In the genomic region with DNA sequence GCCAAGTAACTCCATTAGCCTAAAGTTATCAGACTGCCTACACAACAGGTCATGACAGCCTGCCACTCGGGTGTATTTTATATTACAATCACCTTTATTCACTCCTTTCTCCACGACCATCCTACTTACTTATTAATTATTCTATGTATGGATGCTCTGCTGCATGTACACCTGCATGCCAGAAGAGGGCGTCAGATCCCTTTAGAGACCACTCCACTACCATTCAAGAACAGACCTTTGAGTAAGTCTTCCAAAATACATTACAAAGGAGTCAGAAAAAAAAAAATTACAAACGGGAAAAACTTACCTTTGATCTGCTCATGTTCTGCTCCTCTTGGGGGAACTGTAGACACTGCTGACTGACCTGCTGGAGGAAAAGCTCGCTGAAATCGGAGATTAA, we compare ENCODE assay signal across 8 mouse cellular contexts. TPM values are rescaled to one million over a fixed set of nuclear protein-coding genes. Genes with fewer than 3 reads are reported as not detected.
A peak's percentile ranks its signal among the peaks of the same experiment; 100 is the strongest.
DNase-seq lines count a peak whose midpoint lies in the region; ATAC-seq and TF ChIP-seq lines count a peak whose summit lies in the region.

No protein-coding gene starts in this region.

- intact Hi-C loops in heart, postnatal 10 days (cut with DNase I) = no loop called here

- peak overlapping the region; percentile 89; the same call in 1 of the 2 replicates for H3K4me3 ChIP-seq in heart, postnatal 0 days (ENCODE audit: low read depth, low read length)
- peak overlapping the region; percentile 29; the same call in 1 of the 2 replicates for H3K4me3 ChIP-seq in G1E (ENCODE audit: low read depth, low read length)
- peak overlapping the region; percentile 86 for H3K4me3 ChIP-seq in embryonic facial prominence, embryonic 12.5 days
- peak overlapping the region; percentile 93 for H3K4me3 ChIP-seq in limb, embryonic 13.5 days

- H3K4me1 ChIP-seq in heart, postnatal 0 days (ENCODE audit: control insufficient read depth, insufficient read depth) = 0 out of 2 replicates have a peak, but pooled peaks cover 9% of the 10 kb centered on the region
- peaks cover 24% of the 10 kb centered on the region for H3K4me1 ChIP-seq in G1E (ENCODE audit: insufficient read depth, low read depth, low read length)
- H3K4me1 ChIP-seq in embryonic facial prominence, embryonic 12.5 days = peaks cover 12% of the 10 kb centered on the region
- H3K4me1 ChIP-seq in limb, embryonic 13.5 days = peaks cover 13% of the 10 kb centered on the region

- WGBS in heart, postnatal 0 days = 35% methylated on average over 6 of the region's 6 CpGs
- 38% methylated on average over 6 of the region's 6 CpGs for WGBS in embryonic facial prominence, embryonic 12.5 days
- 44% methylated on average over 6 of the region's 6 CpGs for WGBS in limb, embryonic 13.5 days

- no peaks in the 10 kb centered on the region for H3K27me3 ChIP-seq in heart, postnatal 0 days (ENCODE audit: control insufficient read depth, insufficient read depth, low read length)
- peaks cover 3% of the 10 kb centered on the region; the same call in 1 of the 2 replicates for H3K27me3 ChIP-seq in G1E (ENCODE audit: insufficient read depth, low read length)
- no peaks in the 10 kb centered on the region for H3K27me3 ChIP-seq in embryonic facial prominence, embryonic 12.5 days
- no peaks in the 10 kb centered on the region; the same call in 1 of the 2 replicates for H3K27me3 ChIP-seq in limb, embryonic 13.5 days
- no peaks in the 10 kb centered on the region for H3K27me3 ChIP-seq in splenic B cell, adult 2 months (ENCODE audit: control insufficient read depth, insufficient read depth, low read length, poor library complexity, severe bottlenecking)

- H3K9ac ChIP-seq in heart, postnatal 0 days (replicated peaks; ENCODE audit: low read depth, low read length) = no peak overlapping the region
- peak overlapping the region; percentile 90; the same call in 1 of the 2 replicates for H3K9ac ChIP-seq in embryonic facial prominence, embryonic 12.5 days
- H3K9ac ChIP-seq in limb, embryonic 13.5 days = peak overlapping the region; percentile 96

- no peak for TF ChIP-seq EP300 in heart, postnatal 0 days (IDR thresholded peaks at IDR 0.05; ENCODE audit: low read depth)

- peak; percentile 36 for DNase-seq in heart, postnatal 0 days (ENCODE audit: low spot score)
- no peak for DNase-seq in heart, postnatal 10 days
- peak; percentile 48 for DNase-seq in G1E (ENCODE audit: low spot score)
- peak; percentile 46 for DNase-seq in splenic B cell, adult 2 months (ENCODE audit: low read depth, low spot score)
- no peak for DNase-seq in gastrocnemius, adult 18-20 months (ENCODE audit: low spot score)
- no peak for DNase-seq in ovary, postnatal 14 days (ENCODE audit: low spot score)

- no peak for ATAC-seq in heart, postnatal 0 days (ENCODE audit: insufficient read depth, low read depth)
- no peak for ATAC-seq in G1E (ENCODE audit: extremely low read depth, insufficient number of reproducible peaks, low FRiP score, poor library complexity, severe bottlenecking)
- no peak for ATAC-seq in embryonic facial prominence, embryonic 12.5 days (ENCODE audit: insufficient number of reproducible peaks, insufficient read depth, low FRiP score, low TSS enrichment)
- no peak for ATAC-seq in limb, embryonic 13.5 days (ENCODE audit: low FRiP score, low read depth)

- H3K9me3 ChIP-seq in heart, postnatal 0 days (replicated peaks; ENCODE audit: control insufficient read depth, low read length) = 0 out of 2 replicates have a peak, but pooled peaks cover 6% of the 10 kb centered on the region
- H3K9me3 ChIP-seq in G1E (replicated peaks) = peaks cover 17% of the 10 kb centered on the region
- 0 out of 2 replicates have a peak, but pooled peaks cover 3% of the 10 kb centered on the region for H3K9me3 ChIP-seq in embryonic facial prominence, embryonic 12.5 days
- peaks cover 5% of the 10 kb centered on the region for H3K9me3 ChIP-seq in limb, embryonic 13.5 days

- peak; percentile 35 for TF ChIP-seq CTCF in heart, postnatal 0 days (IDR thresholded peaks at IDR 0.05; ENCODE audit: low read depth)
- peak; percentile 39 for TF ChIP-seq CTCF in G1E (IDR thresholded peaks at IDR 0.05; ENCODE audit: low read depth, low read length)

- peaks cover 42% of the 10 kb centered on the region for H3K36me3 ChIP-seq in heart, postnatal 0 days (replicated peaks; ENCODE audit: control insufficient read depth, insufficient read depth, low read length)
- peaks cover 49% of the 10 kb centered on the region for H3K36me3 ChIP-seq in G1E (replicated peaks)
- peaks cover 42% of the 10 kb centered on the region for H3K36me3 ChIP-seq in embryonic facial prominence, embryonic 12.5 days
- H3K36me3 ChIP-seq in limb, embryonic 13.5 days = peaks cover 43% of the 10 kb centered on the region
- H3K36me3 ChIP-seq in splenic B cell, adult 2 months (ENCODE audit: control insufficient read depth, insufficient read depth, low read length, poor library complexity, severe bottlenecking) = peaks cover 15% of the 10 kb centered on the region

- no peak overlapping the region for H3K27ac ChIP-seq in heart, postnatal 0 days (ENCODE audit: low read depth)
- H3K27ac ChIP-seq in embryonic facial prominence, embryonic 12.5 days = no peak overlapping the region
- no peak overlapping the region for H3K27ac ChIP-seq in limb, embryonic 13.5 days

- peak overlapping the region; percentile 99; the same call in 1 of the 2 replicates for H3K4me2 ChIP-seq in heart, postnatal 0 days (ENCODE audit: low read depth, low read length)
- peak overlapping the region; percentile 93 for H3K4me2 ChIP-seq in embryonic facial prominence, embryonic 12.5 days (replicated peaks)
- H3K4me2 ChIP-seq in limb, embryonic 13.5 days (replicated peaks) = peak overlapping the region; percentile 87

RNA-seq across cellular contexts. Expression of a gene that starts 1.4 kb away (rescaled TPM):
- 2.5 and 4.2 TPM in 2 replicates for total RNA-seq in heart, postnatal 0 days (2014; rRNA removed; ENCODE audit: low replicate concordance)
- 4.2 and 5.2 TPM in 2 replicates for polyA plus RNA-seq in heart, postnatal 0 days (2015; fragmentation: Nextera tagmentation; extraction: Ambion mirVana)
- 1 to 10 TPM; 8.4 to 9.4 TPM for total RNA-seq in heart, postnatal 10 days (2021)
- 21.4 and 26.6 TPM in 2 replicates for total RNA-seq in G1E (2014; fragmentation: Nextera tagmentation)
- 19.8 and 21.5 TPM in 2 replicates for total RNA-seq in G1E (2017)
- 3.0 TPM in 2 replicates for polyA plus RNA-seq in G1E (2012)
- polyA plus RNA-seq in embryonic facial prominence, embryonic 12.5 days (2016; fragmentation: Nextera tagmentation; extraction: Ambion mirVana) = 19.3 TPM in 2 replicates
- polyA plus RNA-seq in limb, embryonic 13.5 days (2015; fragmentation: Nextera tagmentation; extraction: Ambion mirVana) = 17.7 and 17.9 TPM in 2 replicates
- 1 to 10 TPM; 2.4 to 2.9 TPM for total RNA-seq in gastrocnemius, adult 18-20 months (2021)

RNA-seq across cellular contexts. Expression of a gene that starts 1.6 kb away (rescaled TPM):
- total RNA-seq in heart, postnatal 0 days (2014; rRNA removed; ENCODE audit: low replicate concordance) = not detected in 2 replicates
- not detected in 2 replicates for polyA plus RNA-seq in heart, postnatal 0 days (2015; fragmentation: Nextera tagmentation; extraction: Ambion mirVana)
- not detected for total RNA-seq in heart, postnatal 10 days (2021)
- 0.53 TPM in 1 of 2 replicates, not detected in the other for total RNA-seq in G1E (2014; fragmentation: Nextera tagmentation)
- 0.05 and 0.17 TPM in 2 replicates for total RNA-seq in G1E (2017)
- polyA plus RNA-seq in G1E (2012) = not detected in 2 replicates
- not detected in 2 replicates for polyA plus RNA-seq in embryonic facial prominence, embryonic 12.5 days (2016; fragmentation: Nextera tagmentation; extraction: Ambion mirVana)
- polyA plus RNA-seq in limb, embryonic 13.5 days (2015; fragmentation: Nextera tagmentation; extraction: Ambion mirVana) = not detected in 2 replicates
- total RNA-seq in gastrocnemius, adult 18-20 months (2021) = not detected

RNA-seq across cellular contexts. Expression of a gene that starts 31.8 kb away (rescaled TPM):
- not detected in 2 replicates for total RNA-seq in heart, postnatal 0 days (2014; rRNA removed; ENCODE audit: low replicate concordance)
- 0.03 TPM in 1 of 2 replicates, not detected in the other for polyA plus RNA-seq in heart, postnatal 0 days (2015; fragmentation: Nextera tagmentation; extraction: Ambion mirVana)
- under 1 TPM in 1 of 2 experiments, not detected in 1; 0.05 TPM for total RNA-seq in heart, postnatal 10 days (2021)
- total RNA-seq in G1E (2014; fragmentation: Nextera tagmentation) (0.23 TPM in 1 of 2 replicates, not detected in the other), G1E (2017) (0.12 and 0.16 TPM in 2 replicates)
- polyA plus RNA-seq in G1E (2012) = not detected in 2 replicates
- 0.05 and 0.09 TPM in 2 replicates for polyA plus RNA-seq in embryonic facial prominence, embryonic 12.5 days (2016; fragmentation: Nextera tagmentation; extraction: Ambion mirVana)
- 0.05 TPM in 2 replicates for polyA plus RNA-seq in limb, embryonic 13.5 days (2015; fragmentation: Nextera tagmentation; extraction: Ambion mirVana)
- total RNA-seq in gastrocnemius, adult 18-20 months (2021) = not detected

RNA-seq across cellular contexts. Expression of a gene that starts 47.5 kb away (rescaled TPM):
- total RNA-seq in heart, postnatal 0 days (2014; rRNA removed; ENCODE audit: low replicate concordance) = not detected in 2 replicates
- polyA plus RNA-seq in heart, postnatal 0 days (2015; fragmentation: Nextera tagmentation; extraction: Ambion mirVana) = not detected in 2 replicates
- total RNA-seq in heart, postnatal 10 days (2021) = not detected
- total RNA-seq in G1E (2014; fragmentation: Nextera tagmentation) = not detected in 2 replicates
- not detected in 2 replicates for total RNA-seq in G1E (2017)
- not detected in 2 replicates for polyA plus RNA-seq in G1E (2012)
- polyA plus RNA-seq in embryonic facial prominence, embryonic 12.5 days (2016; fragmentation: Nextera tagmentation; extraction: Ambion mirVana) = not detected in 2 replicates
- not detected in 2 replicates for polyA plus RNA-seq in limb, embryonic 13.5 days (2015; fragmentation: Nextera tagmentation; extraction: Ambion mirVana)
- total RNA-seq in gastrocnemius, adult 18-20 months (2021) = not detected

RNA-seq across cellular contexts. Expression of a gene that starts 55.8 kb away (rescaled TPM):
- 7.8 and 12.1 TPM in 2 replicates for total RNA-seq in heart, postnatal 0 days (2014; rRNA removed; ENCODE audit: low replicate concordance)
- 3.6 and 4.0 TPM in 2 replicates for polyA plus RNA-seq in heart, postnatal 0 days (2015; fragmentation: Nextera tagmentation; extraction: Ambion mirVana)
- total RNA-seq in heart, postnatal 10 days (2021) = 10 to 100 TPM in 1 of 2 experiments, 1 to 10 TPM in 1; 9.6 to 12.4 TPM
- 16.7 and 21.4 TPM in 2 replicates for total RNA-seq in G1E (2014; fragmentation: Nextera tagmentation)
- total RNA-seq in G1E (2017) = 22.1 and 22.3 TPM in 2 replicates
- 3.9 and 4.2 TPM in 2 replicates for polyA plus RNA-seq in G1E (2012)
- 26.6 and 27.2 TPM in 2 replicates for polyA plus RNA-seq in embryonic facial prominence, embryonic 12.5 days (2016; fragmentation: Nextera tagmentation; extraction: Ambion mirVana)
- 20.3 and 21.5 TPM in 2 replicates for polyA plus RNA-seq in limb, embryonic 13.5 days (2015; fragmentation: Nextera tagmentation; extraction: Ambion mirVana)
- total RNA-seq in gastrocnemius, adult 18-20 months (2021) = 1 to 10 TPM; 6.7 to 7.7 TPM

Comparison
In these comparisons a context has a peak if more than half of its experiments do, and no peak if none do; other contexts are left out.
1. DNase-seq: peak in heart, postnatal 0 days (single experiment), G1E (single experiment) and splenic B cell, adult 2 months (single experiment); none in heart, postnatal 10 days (0 of 2), gastrocnemius, adult 18-20 months (single experiment) and ovary, postnatal 14 days (single experiment).
2. H3K4me3 ChIP-seq: peak in every context shown above with its lines; median percentile 93 in limb, embryonic 13.5 days; 89 in heart, postnatal 0 days; 86 in embryonic facial prominence, embryonic 12.5 days; 29 in G1E.
3. Peak in every context shown above with its lines, with median percentiles within 50 percentile points of each other: H3K4me2 ChIP-seq.